Mouse (Mus musculus): Measurements from ENCODE around the gene Kbtbd12. TPM values are rescaled to one million over a fixed set of nuclear protein-coding genes. Genes with fewer than 3 reads are reported as not detected.
A peak's percentile ranks its signal among the peaks of the same experiment; 100 is the strongest.

Kbtbd12 gene
- polyA plus RNA-seq, 1 experiment from 2014 or later, result 0.20 TPM

DNA sequence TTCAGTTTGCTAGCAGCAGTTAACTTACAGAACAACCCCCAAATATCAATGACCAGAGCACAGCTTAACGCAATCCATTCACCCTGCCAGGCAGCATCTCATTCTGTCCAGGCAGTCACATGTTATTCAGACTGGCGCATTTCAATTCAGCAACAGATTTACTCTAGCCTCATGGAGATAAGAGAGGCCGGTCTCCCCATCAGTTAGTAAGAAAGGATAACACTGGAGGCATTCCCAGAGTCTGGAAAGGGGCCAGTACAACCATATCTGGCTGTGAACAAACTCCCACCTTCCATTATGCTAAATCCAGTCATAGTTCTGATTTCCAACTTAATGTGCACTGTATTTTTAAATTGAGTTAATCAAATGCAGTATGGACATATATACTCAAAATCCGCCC lies 123.2 kb downstream of the Kbtbd12 start:
- H3K4me2 ChIP-seq (ENCODE audit: low read length), result no peak overlapping the region
- no peaks in the 10 kb centered on the region for H3K27me3 ChIP-seq (replicated peaks; ENCODE audit: control insufficient read depth, insufficient read depth, low read length)
- 89% methylated on average over 4 of the region's 4 CpGs for WGBS
- ATAC-seq, result no peak
- H3K4me3 ChIP-seq (ENCODE audit: low read depth, low read length), result no peak overlapping the region
- H3K27ac ChIP-seq (ENCODE audit: low read depth, low read length), result no peak overlapping the region
- no peaks in the 10 kb centered on the region for H3K9me3 ChIP-seq (replicated peaks; ENCODE audit: control insufficient read depth, low read length)
- H3K36me3 ChIP-seq (ENCODE audit: control insufficient read depth, insufficient read depth, low read length), result peaks cover 72% of the 10 kb centered on the region
- no peak for DNase-seq (ENCODE audit: low spot score)
- H3K9ac ChIP-seq (ENCODE audit: low read length), result no peak overlapping the region
- H3K4me1 ChIP-seq (ENCODE audit: control insufficient read depth, insufficient read depth, low read length), result peaks cover 12% of the 10 kb centered on the region

DNA sequence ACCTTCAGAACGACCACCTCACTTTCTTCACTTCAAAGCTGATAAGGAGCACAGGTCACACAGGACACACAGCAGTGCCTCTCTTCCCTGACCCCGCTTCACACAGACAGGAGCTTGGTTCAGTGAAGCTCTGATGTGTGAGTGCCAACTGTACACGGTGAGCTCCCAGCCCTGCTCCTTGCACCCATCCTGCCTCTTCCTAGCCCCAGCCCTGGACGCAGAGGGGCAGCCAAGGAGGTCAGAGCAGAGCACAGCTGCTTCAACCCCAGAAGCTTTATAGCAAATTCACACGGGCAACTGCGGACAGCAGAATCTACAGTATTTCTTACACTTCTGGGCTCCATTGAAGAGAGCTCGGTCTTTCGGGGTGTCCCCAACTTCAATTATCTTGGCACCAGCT lies 123.8 kb downstream of the Kbtbd12 start:
- 95% methylated on average over 8 of the region's 8 CpGs for WGBS
- no peak for DNase-seq (ENCODE audit: low spot score)
- no peak for ATAC-seq
- Histone ChIP-seq H3K27me3 (replicated peaks; ENCODE audit: control insufficient read depth, insufficient read depth, low read length) (no peaks in the 10 kb centered on the region), H3K4me1 (ENCODE audit: control insufficient read depth, insufficient read depth, low read length) (peaks cover 10% of the 10 kb centered on the region), H3K9me3 (replicated peaks; ENCODE audit: control insufficient read depth, low read length) (no peaks in the 10 kb centered on the region), H3K9ac (ENCODE audit: low read length) (no peak overlapping the region), H3K4me2 (ENCODE audit: low read length) (no peak overlapping the region), H3K36me3 (ENCODE audit: control insufficient read depth, insufficient read depth, low read length) (peaks cover 77% of the 10 kb centered on the region), H3K4me3 (ENCODE audit: low read depth, low read length) (no peak overlapping the region), H3K27ac (ENCODE audit: low read depth, low read length) (no peak overlapping the region)

GRCm38 (mm10) chr6:88503044-88503443 lies 134.7 kb downstream of the Kbtbd12 start:
- H3K4me1 ChIP-seq (ENCODE audit: control insufficient read depth, insufficient read depth, low read length), result no peaks in the 10 kb centered on the region; the same call in 1 of the 2 replicates
- H3K36me3 ChIP-seq (ENCODE audit: control insufficient read depth, insufficient read depth, low read length), result peaks cover 66% of the 10 kb centered on the region
- 96% methylated on average over 4 of the region's 4 CpGs for WGBS
- H3K4me2 ChIP-seq (ENCODE audit: low read length), result no peak overlapping the region
- H3K27me3 ChIP-seq (replicated peaks; ENCODE audit: control insufficient read depth, insufficient read depth, low read length), result no peaks in the 10 kb centered on the region
- no peak overlapping the region for H3K4me3 ChIP-seq (ENCODE audit: low read depth, low read length)
- ATAC-seq, result no peak
- H3K9me3 ChIP-seq (replicated peaks; ENCODE audit: control insufficient read depth, low read length), result no peaks in the 10 kb centered on the region
- H3K27ac ChIP-seq (ENCODE audit: low read depth, low read length), result no peak overlapping the region
- H3K9ac ChIP-seq (ENCODE audit: low read length), result no peak overlapping the region
- no peak for DNase-seq (ENCODE audit: low spot score)

DNA sequence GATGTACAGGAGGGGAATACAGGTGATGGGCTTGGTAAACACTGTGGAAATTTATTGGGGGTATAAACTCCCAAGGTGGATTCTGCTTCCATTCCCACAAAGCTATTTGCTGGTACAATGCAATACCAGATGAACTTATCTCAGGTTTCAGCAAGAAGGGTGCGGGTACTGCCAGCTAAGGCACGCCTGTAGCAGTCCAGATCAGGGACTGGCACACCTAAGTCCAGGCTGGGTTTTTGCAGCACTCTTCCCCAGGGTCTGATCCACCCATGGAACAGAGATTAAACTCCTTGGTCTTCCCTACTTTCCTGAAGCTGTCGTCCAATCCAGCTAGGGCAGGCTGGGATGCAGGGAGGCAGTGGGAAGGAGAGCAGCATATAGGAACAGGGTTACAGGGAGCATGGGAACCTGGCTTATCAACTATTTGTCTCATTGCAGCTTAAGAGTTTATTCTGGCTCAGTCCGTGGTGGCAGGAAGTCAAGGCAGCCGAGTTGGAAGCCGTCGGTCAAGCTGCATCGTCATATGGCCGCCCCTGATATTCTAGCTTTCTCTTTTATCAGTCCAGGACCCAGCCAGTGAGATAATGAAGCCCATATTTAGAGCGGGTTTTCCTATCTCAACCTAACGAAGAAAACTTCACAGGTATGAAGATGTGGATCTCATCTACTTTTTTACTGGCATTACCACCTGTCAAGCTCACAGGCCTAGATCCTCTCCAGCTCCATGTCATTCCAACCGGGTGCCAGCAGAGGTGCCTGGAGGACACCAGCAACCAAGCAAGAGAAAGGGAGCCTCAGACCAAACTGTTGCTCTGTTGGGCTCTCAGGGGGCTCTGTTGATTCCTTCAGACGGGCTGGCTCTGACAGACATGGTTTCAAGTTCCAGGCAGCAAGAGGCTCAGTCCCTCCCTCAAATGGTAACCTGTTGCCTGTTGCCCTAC lies 135.4 kb downstream of the Kbtbd12 start:
- no peaks in the 10 kb centered on the region for H3K27me3 ChIP-seq (replicated peaks; ENCODE audit: control insufficient read depth, insufficient read depth, low read length)
- no peaks in the 10 kb centered on the region; the same call in 1 of the 2 replicates for H3K4me1 ChIP-seq (ENCODE audit: control insufficient read depth, insufficient read depth, low read length)

GRCm38 (mm10) chr6:88500405-88500767 lies 137.4 kb downstream of the Kbtbd12 start:
- H3K27ac ChIP-seq (ENCODE audit: low read depth, low read length), result no peak overlapping the region

More for the DNA sequence above, 135.4 kb downstream of the Kbtbd12 start:
- Histone ChIP-seq H3K27ac (ENCODE audit: low read depth, low read length) (no peak overlapping the region), H3K4me2 (ENCODE audit: low read length) (no peak overlapping the region), H3K4me3 (ENCODE audit: low read depth, low read length) (no peak overlapping the region), H3K36me3 (ENCODE audit: control insufficient read depth, insufficient read depth, low read length) (peaks cover 66% of the 10 kb centered on the region), H3K9me3 (replicated peaks; ENCODE audit: control insufficient read depth, low read length) (no peaks in the 10 kb centered on the region), H3K9ac (ENCODE audit: low read length) (no peak overlapping the region)
- no peak for DNase-seq (ENCODE audit: low spot score)
- 84% methylated on average over 13 of the region's 13 CpGs for WGBS
- no peak for ATAC-seq

GRCm38 (mm10) chr6:88499481-88500404 lies 138.0 kb downstream of the Kbtbd12 start:
- 3% methylated on average over 76 of the region's 76 CpGs for WGBS
- H3K27me3 ChIP-seq (replicated peaks; ENCODE audit: control insufficient read depth, insufficient read depth, low read length), result no peaks in the 10 kb centered on the region
- DNase-seq (ENCODE audit: low spot score) (peak; percentile 78), ATAC-seq (peak; percentile 90)
- peak overlapping the region; percentile 89 for H3K4me2 ChIP-seq (ENCODE audit: low read length)
- H3K9ac ChIP-seq (ENCODE audit: low read length), result peak overlapping the region; percentile 77
- H3K4me3 ChIP-seq (ENCODE audit: low read depth, low read length), result peak overlapping the region; percentile 49
- H3K27ac ChIP-seq (ENCODE audit: low read depth, low read length), result no peak overlapping the region
- H3K9me3 ChIP-seq (replicated peaks; ENCODE audit: control insufficient read depth, low read length), result no peaks in the 10 kb centered on the region
- no peaks in the 10 kb centered on the region; the same call in 1 of the 2 replicates for H3K4me1 ChIP-seq (ENCODE audit: control insufficient read depth, insufficient read depth, low read length)
- H3K36me3 ChIP-seq (ENCODE audit: control insufficient read depth, insufficient read depth, low read length), result peaks cover 53% of the 10 kb centered on the region

More at GRCm38 (mm10) chr6:88500405-88500767, 137.4 kb downstream of the Kbtbd12 start:
- H3K36me3 ChIP-seq (ENCODE audit: control insufficient read depth, insufficient read depth, low read length), result peaks cover 59% of the 10 kb centered on the region
- H3K9me3 ChIP-seq (replicated peaks; ENCODE audit: control insufficient read depth, low read length), result no peaks in the 10 kb centered on the region
- WGBS, result 5% methylated on average over 3 of the region's 3 CpGs
- H3K4me3 ChIP-seq (ENCODE audit: low read depth, low read length), result peak overlapping the region; percentile 49
- peak; percentile 38; the same call in 1 of the 2 replicates for ATAC-seq
- H3K4me1 ChIP-seq (ENCODE audit: control insufficient read depth, insufficient read depth, low read length), result no peaks in the 10 kb centered on the region; the same call in 1 of the 2 replicates
- H3K9ac ChIP-seq (ENCODE audit: low read length), result peak overlapping the region; percentile 77
- no peak for DNase-seq (ENCODE audit: low spot score)
- H3K4me2 ChIP-seq (ENCODE audit: low read length), result peak overlapping the region; percentile 89
- H3K27me3 ChIP-seq (replicated peaks; ENCODE audit: control insufficient read depth, insufficient read depth, low read length), result no peaks in the 10 kb centered on the region

Other genes with a start within 250 kb of the Kbtbd12 start
- 30.5 and 33.1 TPM in 2 replicates for gene Eefsec, start 191.4 kb downstream of the Kbtbd12 start, polyA plus RNA-seq (2014; fragmentation: Nextera tagmentation; extraction: Ambion mirVana)
- 145 and 146 TPM in 2 replicates for gene Ruvbl1, start 172.5 kb downstream of the Kbtbd12 start, polyA plus RNA-seq (2014; fragmentation: Nextera tagmentation; extraction: Ambion mirVana)
- 131 and 146 TPM in 2 replicates for gene Sec61a1, start 119.0 kb downstream of the Kbtbd12 start, polyA plus RNA-seq (2014; fragmentation: Nextera tagmentation; extraction: Ambion mirVana)
- gene Mgll, start 86.5 kb upstream of the Kbtbd12 start, polyA plus RNA-seq (2014; fragmentation: Nextera tagmentation; extraction: Ambion mirVana), result 19.3 and 23.1 TPM in 2 replicates
- 31.4 and 35.7 TPM in 2 replicates for gene Abtb1, start 204.0 kb upstream of the Kbtbd12 start, polyA plus RNA-seq (2014; fragmentation: Nextera tagmentation; extraction: Ambion mirVana)
- 334 and 428 TPM in 2 replicates for gene Podxl2, start 237.1 kb upstream of the Kbtbd12 start, polyA plus RNA-seq (2014; fragmentation: Nextera tagmentation; extraction: Ambion mirVana)